Mouse (Mus musculus) limb, embryonic 12.5 days (tissue): ENCODE results near the gene Sugp1. TPM values are rescaled to one million over a fixed set of nuclear protein-coding genes. Genes with fewer than 3 reads are reported as not detected.
"Not testable (repeated sequence)": the region's sequence is repeated elsewhere in the genome, so short reads cannot be mapped to it uniquely, and the experiment has no call there.

ENCODE experiments used
- ATAC-seq: fragments of 200-750 bp; cut with Nextera tagmentation; 2 replicates; pipeline ENCODE4 v1.8.0; 2017; ENCODE audit warnings: low read depth, moderate TSS enrichment; ENCODE audit not compliant: insufficient number of reproducible peaks, insufficient read depth, low FRiP score, low TSS enrichment
- H3K27ac ChIP-seq: fragments of 300-500 bp; sonication (generic); 2 replicates; pipeline ENCODE4 v1.5.1; 2016; ENCODE audit warnings: mild to moderate bottlenecking, moderate library complexity
- H3K27me3 ChIP-seq: fragments of 300-500 bp; sonication (generic); 2 replicates; pipeline ENCODE4 v1.6.1; 2016; ENCODE audit warnings: mild to moderate bottlenecking, moderate library complexity
- H3K36me3 ChIP-seq: fragments of 300-500 bp; sonication (generic); 2 replicates; pipeline ENCODE4 v1.6.1; 2016; ENCODE audit warnings: mild to moderate bottlenecking, moderate library complexity
- H3K4me1 ChIP-seq: fragments of 300-500 bp; sonication (generic); replicated peaks from 2 replicates; pipeline ENCODE4 v1.6.1; 2016
- H3K4me2 ChIP-seq: fragments of 300-500 bp; sonication (generic); 2 replicates; pipeline ENCODE4 v1.6.1; 2016; ENCODE audit warnings: mild to moderate bottlenecking, moderate library complexity
- H3K4me3 ChIP-seq: fragments of 300-500 bp; sonication (generic); replicated peaks from 2 replicates; pipeline ENCODE4 v1.5.1; 2016; ENCODE audit warnings: mild to moderate bottlenecking
- H3K9ac ChIP-seq: fragments of 300-500 bp; sonication (generic); replicated peaks from 2 replicates; pipeline ENCODE4 v1.6.1; 2016; ENCODE audit warnings: mild to moderate bottlenecking, moderate library complexity
- H3K9me3 ChIP-seq: fragments of 300-500 bp; sonication (generic); 2 replicates; pipeline ENCODE4 v1.6.1; 2016; ENCODE audit warnings: mild to moderate bottlenecking, moderate library complexity
- WGBS: fragments of 180-500 bp; shearing (Covaris S2); methylation state at CpG from one replicate; pipeline ENCODE4 v1.1.7; 2016; 5-methylcytosine and 5-hydroxymethylcytosine counted together
- polyA plus RNA-seq: library from polyadenylated mRNA; unstranded; fragments of >200 nt; fragmentation: Nextera tagmentation; extraction: Ambion mirVana; gene quantifications from 2 replicates; pipeline ENCODE4 v1.2.1, GENCODE M21; 2016

Sugp1 gene
- polyA plus RNA-seq, 1 experiment from 2014 or later, result 58.9 TPM

DNA sequence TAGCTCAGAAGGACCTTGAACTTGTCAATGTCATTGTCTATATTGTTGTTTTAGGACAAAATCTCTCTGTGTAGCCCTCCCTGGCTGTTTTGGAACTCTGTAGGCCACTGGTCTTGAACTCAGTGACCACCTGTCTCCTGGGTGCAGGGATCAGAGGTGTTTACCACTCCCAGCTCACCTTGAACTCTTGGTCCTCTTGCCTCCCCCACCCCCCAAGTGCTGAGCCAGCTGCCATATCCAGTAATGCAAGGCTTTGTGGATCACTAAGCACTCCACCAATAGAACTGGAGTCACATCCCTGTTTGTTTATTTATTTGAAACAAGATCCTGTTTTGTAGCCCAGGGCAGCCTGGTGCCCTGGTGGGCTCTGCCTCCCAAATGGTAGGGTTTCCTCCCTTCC, 38.3 kb upstream of the Sugp1 start:
- H3K4me3 ChIP-seq, result no peak overlapping the region
- H3K27me3 ChIP-seq, result no peaks in the 10 kb centered on the region
- no peaks in the 10 kb centered on the region for H3K9me3 ChIP-seq
- no peak overlapping the region for H3K27ac ChIP-seq
- no peak overlapping the region for H3K4me2 ChIP-seq
- H3K4me1 ChIP-seq, result peaks cover 7% of the 10 kb centered on the region; the same call in 1 of the 2 replicates
- no peaks in the 10 kb centered on the region for H3K36me3 ChIP-seq
- H3K9ac ChIP-seq, result no peak overlapping the region
- no peak for ATAC-seq

DNA sequence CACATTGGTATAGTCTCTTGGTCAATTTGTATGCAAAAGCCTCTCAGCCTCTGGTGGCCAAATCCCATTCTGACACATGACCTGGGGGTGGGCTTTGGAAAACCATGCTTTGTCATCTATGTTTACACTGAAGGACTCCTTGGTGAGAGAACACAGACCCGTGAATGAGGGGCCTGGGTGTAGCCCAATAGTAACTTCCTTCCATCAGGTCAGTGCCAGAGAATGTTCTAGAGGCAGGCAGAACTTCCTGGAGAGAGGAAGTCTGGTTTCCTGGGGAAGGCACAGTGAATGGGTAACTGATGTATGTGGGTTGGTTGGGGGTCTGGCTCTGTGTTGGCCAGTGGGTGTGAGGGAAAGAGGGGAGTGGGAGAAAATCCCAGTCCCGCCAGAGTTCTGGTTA, 37.4 kb upstream of the Sugp1 start:
- Histone ChIP-seq H3K4me2 (no peak overlapping the region), H3K27me3 (no peaks in the 10 kb centered on the region), H3K4me1 (peaks cover 7% of the 10 kb centered on the region; the same call in 1 of the 2 replicates), H3K9ac (no peak overlapping the region), H3K27ac (no peak overlapping the region), H3K9me3 (no peaks in the 10 kb centered on the region), H3K36me3 (no peaks in the 10 kb centered on the region), H3K4me3 (no peak overlapping the region)
- WGBS, result 48% methylated on average over 2 of the region's 2 CpGs
- ATAC-seq, result no peak

DNA sequence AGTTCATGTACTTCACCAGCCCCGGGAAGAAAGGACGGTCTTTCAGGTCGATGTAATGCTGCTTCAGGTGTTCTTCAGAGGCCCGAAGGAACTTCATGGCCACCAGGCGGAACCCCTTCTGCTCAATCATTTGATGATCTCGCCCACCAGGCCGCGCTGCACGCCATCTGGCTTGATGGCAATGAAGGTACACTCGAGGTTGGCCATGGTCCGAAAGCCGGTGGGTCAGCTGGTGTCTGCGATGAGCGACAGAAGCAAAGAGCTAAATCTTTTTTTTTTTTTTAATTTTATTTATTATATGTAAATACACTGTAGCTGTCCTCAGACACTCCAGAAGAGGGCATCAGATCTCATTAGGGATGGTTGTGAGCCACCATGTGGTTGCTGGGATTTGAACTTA, 31.8 kb upstream of the Sugp1 start:
- H3K36me3 ChIP-seq, H3K4me1 ChIP-seq, H3K9ac ChIP-seq, H3K27me3 ChIP-seq, ATAC-seq, H3K27ac ChIP-seq, H3K4me3 ChIP-seq, H3K4me2 ChIP-seq, H3K9me3 ChIP-seq: not testable (repeated sequence)
- 89% methylated on average over 14 of the region's 14 CpGs for WGBS

DNA sequence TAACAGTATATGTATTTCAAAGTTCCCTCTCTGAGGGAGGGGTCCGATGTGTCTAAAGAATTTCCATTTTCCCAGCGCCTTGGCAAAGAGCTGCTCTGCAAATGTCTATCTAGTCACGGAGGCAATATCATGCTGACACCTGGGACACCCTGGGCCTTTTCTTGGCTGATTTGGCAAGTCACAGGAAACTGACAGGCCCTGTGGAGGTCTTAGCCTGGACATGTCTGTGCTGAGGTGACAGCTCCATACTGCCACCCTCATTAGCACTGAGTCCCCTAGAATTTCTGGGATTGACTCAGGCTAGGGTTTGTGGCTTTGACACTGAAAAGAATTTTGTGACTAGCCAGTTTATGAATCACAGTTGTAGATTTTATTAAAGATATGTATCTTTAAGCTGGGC, 30.3 kb upstream of the Sugp1 start:
- H3K9me3 ChIP-seq, result no peaks in the 10 kb centered on the region
- H3K9ac ChIP-seq, result no peak overlapping the region
- no peak overlapping the region for H3K27ac ChIP-seq
- no peak overlapping the region for H3K4me2 ChIP-seq
- no peaks in the 10 kb centered on the region for H3K4me1 ChIP-seq
- ATAC-seq, result no peak
- 83% methylated on average over 3 of the region's 3 CpGs for WGBS
- H3K27me3 ChIP-seq, result no peaks in the 10 kb centered on the region
- peaks cover 14% of the 10 kb centered on the region for H3K36me3 ChIP-seq
- no peak overlapping the region for H3K4me3 ChIP-seq

DNA sequence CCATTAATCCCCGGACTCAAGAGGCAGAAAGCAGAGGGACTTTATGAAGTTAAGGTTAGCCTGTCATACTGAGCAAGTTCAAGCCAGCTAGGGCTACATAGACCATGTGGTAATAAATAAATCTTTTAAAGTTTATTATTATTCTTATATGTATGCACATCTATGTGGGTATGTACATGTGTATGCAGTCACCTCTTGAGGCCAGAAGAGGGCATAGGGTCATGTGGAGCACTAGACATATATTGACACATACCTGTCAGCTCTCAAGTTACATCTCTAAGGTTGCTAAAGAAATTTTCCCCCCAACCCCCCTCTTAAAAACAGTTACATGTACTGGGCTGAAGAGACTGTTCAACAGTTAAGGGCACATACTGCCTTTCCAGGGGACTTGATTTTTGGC, 29.9 kb upstream of the Sugp1 start:
- H3K4me2 ChIP-seq, result no peak overlapping the region
- no peaks in the 10 kb centered on the region for H3K27me3 ChIP-seq
- no peaks in the 10 kb centered on the region for H3K9me3 ChIP-seq
- H3K27ac ChIP-seq, result no peak overlapping the region
- no peak overlapping the region for H3K4me3 ChIP-seq
- no peak overlapping the region for H3K9ac ChIP-seq
- no peak for ATAC-seq
- no peaks in the 10 kb centered on the region for H3K4me1 ChIP-seq
- WGBS, result 74% methylated on average over 1 of the region's 1 CpGs
- peaks cover 18% of the 10 kb centered on the region for H3K36me3 ChIP-seq

DNA sequence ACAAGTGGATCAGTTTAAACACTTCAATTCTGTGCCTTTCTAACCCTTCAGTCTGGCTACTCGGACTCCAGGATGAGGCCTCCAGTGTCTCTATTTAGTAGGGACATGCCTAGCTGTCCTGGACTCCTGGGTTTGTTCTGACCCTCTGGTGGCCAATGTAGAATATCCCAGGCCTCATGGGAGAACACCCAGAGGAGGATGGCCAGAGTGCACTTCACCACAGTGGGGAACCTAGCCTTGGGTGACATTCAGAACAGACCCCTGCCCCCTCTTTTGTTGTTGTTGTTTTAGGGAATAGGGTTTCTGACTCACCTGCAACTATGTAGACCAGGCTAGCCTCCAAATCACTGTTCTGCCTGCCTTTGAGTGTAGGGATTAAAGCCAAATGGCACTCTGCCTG, 27.6 kb upstream of the Sugp1 start:
- H3K4me2 ChIP-seq, result no peak overlapping the region
- no peaks in the 10 kb centered on the region for H3K9me3 ChIP-seq
- H3K27me3 ChIP-seq, result no peaks in the 10 kb centered on the region
- no peak overlapping the region for H3K4me3 ChIP-seq
- 83% methylated on average over 1 of the region's 1 CpGs for WGBS
- H3K27ac ChIP-seq, result no peak overlapping the region
- no peaks in the 10 kb centered on the region for H3K4me1 ChIP-seq
- peaks cover 40% of the 10 kb centered on the region for H3K36me3 ChIP-seq
- no peak overlapping the region for H3K9ac ChIP-seq
- no peak for ATAC-seq

DNA sequence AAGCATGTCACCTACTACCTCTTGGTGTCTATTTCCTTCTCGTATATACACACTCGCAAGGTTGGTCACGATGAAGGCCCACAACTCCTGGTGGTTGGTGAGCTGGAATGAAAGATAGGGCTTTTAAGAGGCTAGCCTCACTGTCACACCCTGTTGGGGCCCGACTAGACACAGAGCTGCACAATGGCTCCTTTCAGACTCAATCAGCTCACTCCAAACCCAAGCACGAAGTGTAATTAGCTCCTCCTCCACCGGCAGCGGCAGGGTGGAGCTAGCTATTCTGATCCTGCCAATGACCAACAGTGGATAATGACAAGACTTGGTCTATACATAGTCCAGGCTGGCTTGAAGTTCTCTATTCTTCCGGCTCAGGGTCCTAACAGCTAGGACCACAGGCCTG, 19.0 kb upstream of the Sugp1 start:
- Histone ChIP-seq H3K27ac (no peak overlapping the region), H3K27me3 (no peaks in the 10 kb centered on the region), H3K4me1 (no peaks in the 10 kb centered on the region), H3K9me3 (no peaks in the 10 kb centered on the region), H3K9ac (no peak overlapping the region), H3K36me3 (peaks cover 100% of the 10 kb centered on the region), H3K4me2 (no peak overlapping the region), H3K4me3 (no peak overlapping the region)
- 88% methylated on average over 8 of the region's 8 CpGs for WGBS
- ATAC-seq, result no peak

DNA sequence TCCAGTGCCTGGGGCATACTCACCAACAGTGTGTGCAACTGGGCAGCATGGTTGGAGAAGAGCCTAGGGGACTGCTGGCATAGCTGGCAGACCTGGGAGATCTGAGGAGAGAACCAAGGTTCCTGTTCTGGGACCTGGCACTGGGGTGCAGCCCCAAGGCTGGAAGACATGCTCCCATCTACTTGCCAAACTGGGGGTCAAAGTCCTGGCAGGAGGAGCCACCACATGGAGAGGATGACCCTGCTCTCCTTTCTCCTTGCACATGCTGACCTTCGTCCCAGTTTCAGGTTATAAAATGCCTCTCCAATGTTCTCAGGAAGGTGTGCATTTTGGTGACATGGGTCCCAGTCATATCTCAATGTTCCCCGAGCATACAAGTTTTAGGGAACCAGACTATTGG, 16.5 kb upstream of the Sugp1 start:
- ATAC-seq, result no peak
- WGBS, result 85% methylated on average over 2 of the region's 2 CpGs
- H3K4me3 ChIP-seq, result no peak overlapping the region
- H3K27ac ChIP-seq, result no peak overlapping the region
- H3K4me1 ChIP-seq, result no peaks in the 10 kb centered on the region
- no peak overlapping the region for H3K4me2 ChIP-seq
- no peaks in the 10 kb centered on the region for H3K9me3 ChIP-seq
- H3K9ac ChIP-seq, result no peak overlapping the region
- no peaks in the 10 kb centered on the region for H3K27me3 ChIP-seq
- peaks cover 100% of the 10 kb centered on the region for H3K36me3 ChIP-seq

DNA sequence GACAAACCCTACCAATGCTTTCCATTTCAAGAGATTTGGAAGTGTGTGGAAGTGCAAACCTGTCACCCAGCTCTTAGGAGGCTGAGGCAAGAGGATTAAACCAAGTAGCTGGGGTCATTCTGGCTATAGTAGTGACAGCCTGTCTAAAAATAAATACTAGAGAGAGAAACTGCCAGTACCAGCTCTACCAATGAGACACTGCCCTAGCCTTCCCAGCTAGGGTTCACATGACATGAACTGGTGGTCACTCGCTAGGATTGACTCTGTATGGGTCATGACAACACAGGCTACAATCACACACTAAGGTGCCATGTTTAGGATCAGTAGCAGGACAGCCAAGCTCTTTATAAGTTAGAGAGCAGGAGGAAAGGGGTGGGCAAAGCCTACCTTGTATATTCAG, 12.4 kb upstream of the Sugp1 start:
- no peaks in the 10 kb centered on the region for H3K9me3 ChIP-seq
- H3K9ac ChIP-seq, result no peak overlapping the region
- H3K4me3 ChIP-seq, result no peak overlapping the region
- ATAC-seq, result no peak
- no peaks in the 10 kb centered on the region for H3K27me3 ChIP-seq
- 90% methylated on average over 1 of the region's 1 CpGs for WGBS
- no peak overlapping the region for H3K27ac ChIP-seq
- peaks cover 83% of the 10 kb centered on the region for H3K36me3 ChIP-seq
- no peaks in the 10 kb centered on the region for H3K4me1 ChIP-seq
- H3K4me2 ChIP-seq, result no peak overlapping the region

DNA sequence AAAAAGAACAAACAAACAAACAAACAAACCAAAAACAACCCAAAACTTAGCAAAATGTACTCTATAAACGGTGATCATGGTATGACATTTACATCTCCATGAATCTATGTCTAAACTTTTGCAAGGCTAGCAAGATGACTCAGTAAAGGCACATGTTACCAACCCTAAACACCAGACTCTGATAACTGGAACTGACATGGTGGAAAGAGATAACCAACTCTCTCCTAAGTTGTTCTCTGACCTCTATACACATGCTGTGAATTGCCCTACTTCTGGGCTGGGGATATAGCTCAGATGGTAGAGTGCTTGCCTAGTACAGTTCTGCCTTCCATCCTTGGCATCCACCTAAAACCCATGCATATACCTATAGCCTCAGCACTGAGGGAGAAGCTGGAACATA, 4.6 kb upstream of the Sugp1 start:
- H3K27me3 ChIP-seq, result no peaks in the 10 kb centered on the region
- H3K4me3 ChIP-seq, result no peak overlapping the region
- no peak overlapping the region for H3K4me2 ChIP-seq
- ATAC-seq, result no peak
- H3K9me3 ChIP-seq, result no peaks in the 10 kb centered on the region
- H3K36me3 ChIP-seq, result peaks cover 41% of the 10 kb centered on the region
- 98% methylated on average over 1 of the region's 1 CpGs for WGBS
- peaks cover 16% of the 10 kb centered on the region for H3K4me1 ChIP-seq
- H3K27ac ChIP-seq, result no peak overlapping the region
- no peak overlapping the region for H3K9ac ChIP-seq

DNA sequence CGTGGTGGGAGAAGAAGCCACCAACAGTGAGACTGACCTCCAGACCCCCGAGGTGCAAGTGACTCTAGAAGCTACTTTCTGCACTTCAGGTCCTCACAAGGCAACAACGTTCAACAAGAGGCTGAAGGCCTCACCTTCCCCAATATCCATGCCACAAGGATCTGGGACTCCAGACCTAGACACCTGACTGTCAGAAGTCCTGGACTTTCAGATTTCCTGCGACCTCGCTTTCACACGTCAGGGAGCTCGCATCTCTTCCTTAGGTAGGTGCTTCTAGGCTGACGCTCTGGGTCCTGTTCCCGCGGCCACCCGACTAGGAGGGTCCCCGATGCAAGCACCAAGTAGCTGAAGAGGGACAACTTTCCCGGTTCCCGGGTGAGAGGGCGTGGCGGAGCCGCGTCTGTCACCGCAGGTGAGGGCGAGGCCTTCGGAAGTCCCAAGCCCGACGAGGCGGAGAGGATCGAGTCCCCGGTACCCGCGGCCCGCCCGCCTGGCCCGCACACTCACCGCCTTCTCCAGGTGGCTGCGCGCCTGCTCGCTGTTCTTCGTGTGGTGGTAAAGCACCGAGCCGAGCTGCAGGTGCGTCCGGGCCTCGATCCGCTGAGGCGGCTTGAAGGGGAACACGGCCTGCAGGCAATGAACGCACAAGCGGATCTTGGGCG, 597 bp upstream of the Sugp1 start:
- Histone ChIP-seq H3K9ac (peak overlapping the region; percentile 96), H3K4me2 (peak overlapping the region; percentile 96), H3K36me3 (peaks cover 17% of the 10 kb centered on the region; the same call in 1 of the 2 replicates), H3K27ac (peak overlapping the region; percentile 56), H3K4me3 (peak overlapping the region; percentile 86), H3K9me3 (no peaks in the 10 kb centered on the region), H3K27me3 (no peaks in the 10 kb centered on the region), H3K4me1 (peaks cover 28% of the 10 kb centered on the region)
- 1% methylated on average over 47 of the region's 47 CpGs for WGBS
- peak; percentile 9; the same call in 1 of the 2 replicates for ATAC-seq

DNA sequence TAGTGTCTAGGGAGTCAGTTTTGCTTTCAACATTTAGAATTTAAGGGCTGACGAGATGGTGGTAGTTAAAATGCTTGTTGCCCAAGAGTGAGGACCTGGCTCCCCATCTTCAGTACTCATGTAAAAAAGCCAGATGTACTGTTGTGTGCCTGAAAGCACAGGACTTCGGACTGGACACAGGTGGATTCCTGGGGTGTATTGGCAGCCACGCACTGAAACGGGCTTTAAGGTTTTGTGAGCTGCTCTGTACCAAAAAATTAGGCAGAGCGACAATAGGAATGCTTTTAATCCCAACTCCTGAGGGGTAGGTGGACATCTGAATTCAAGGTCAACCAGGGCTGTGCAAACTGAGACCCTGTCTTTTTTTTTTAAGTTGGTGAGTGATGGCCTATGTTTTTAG, 1.4 kb downstream of the Sugp1 start:
- 95% methylated on average over 5 of the region's 5 CpGs for WGBS
- Histone ChIP-seq H3K27me3 (no peaks in the 10 kb centered on the region), H3K4me2 (peak overlapping the region; percentile 96), H3K27ac (no peak overlapping the region), H3K9ac (peak overlapping the region; percentile 96; the same call in 1 of the 2 replicates), H3K4me3 (peak overlapping the region; percentile 86), H3K4me1 (peaks cover 28% of the 10 kb centered on the region), H3K9me3 (no peaks in the 10 kb centered on the region), H3K36me3 (peaks cover 16% of the 10 kb centered on the region)
- ATAC-seq, result no peak
